Mouse (Mus musculus) spleen, embryonic (tissue): ENCODE measurements around the gene Med21.

Source experiments
- CTCF ChIA-PET: fragments of 350-600 bp; sonication (Branson Sonifier 250); formaldehyde crosslinking; loops from one replicate; lab custom pipeline; 2022; lab: Charles Lee

Med21 gene

DNA sequence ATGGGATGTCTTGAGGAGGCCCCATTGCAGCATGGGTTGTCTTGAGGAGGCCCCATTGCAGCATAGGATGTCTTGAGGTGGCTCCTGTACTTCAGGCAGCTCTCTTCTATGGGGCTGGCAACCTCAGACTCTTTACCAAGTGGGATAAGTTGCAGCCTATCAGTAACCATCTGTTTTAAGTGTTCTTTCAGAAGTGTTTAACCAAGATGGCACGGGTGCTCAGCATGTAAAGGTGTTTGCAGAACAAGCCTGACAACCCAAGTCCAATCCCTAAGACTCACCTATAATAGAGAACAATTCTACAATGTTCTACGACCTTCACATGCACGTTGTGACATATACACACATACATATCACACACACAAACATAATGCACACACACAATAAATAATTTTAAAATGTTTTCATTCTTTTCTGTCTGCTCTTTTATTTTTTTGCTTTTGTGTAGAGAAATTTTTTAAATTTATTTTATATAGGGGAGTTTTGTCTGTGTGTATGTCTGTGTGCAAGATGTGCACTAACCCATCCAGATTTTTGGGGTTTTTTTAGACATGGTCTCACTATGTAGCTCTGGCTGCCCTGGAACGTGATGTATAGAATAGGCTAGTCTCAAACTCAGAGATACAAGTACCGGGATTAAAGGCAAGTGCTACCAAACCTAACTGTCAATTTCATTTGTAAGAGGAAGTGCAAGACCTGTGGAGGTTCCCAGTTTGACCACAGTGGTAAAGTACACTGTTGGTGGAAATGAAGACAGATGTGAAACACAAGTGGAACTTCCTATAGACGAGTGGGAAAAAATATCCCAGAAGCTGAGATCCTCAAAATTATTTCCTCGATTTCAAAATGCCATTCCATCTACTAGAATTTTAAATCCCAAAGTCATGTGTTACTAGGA, 2.0 kb upstream of the Med21 start:
- CTCF ChIA-PET, result no interaction called here

DNA sequence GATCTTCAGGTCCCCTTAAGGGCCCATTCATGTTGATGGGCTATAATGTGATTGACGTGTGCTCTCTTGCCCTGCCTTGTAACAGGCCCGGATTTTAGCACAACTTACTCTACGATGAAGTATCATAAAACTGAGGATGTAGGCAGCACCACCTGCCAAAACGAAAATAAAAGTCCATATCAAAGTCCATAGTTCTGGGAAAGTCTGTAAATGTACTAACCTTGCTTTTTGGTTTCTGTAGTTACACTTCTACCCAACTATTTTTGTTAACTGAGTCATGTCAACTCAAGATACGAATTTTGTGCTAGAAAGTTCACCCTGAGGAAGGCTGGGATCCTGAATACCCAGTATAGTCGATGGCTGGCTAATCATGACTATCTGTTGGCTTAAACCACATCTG, 1.4 kb upstream of the Med21 start:
- CTCF ChIA-PET, result no interaction called here

DNA sequence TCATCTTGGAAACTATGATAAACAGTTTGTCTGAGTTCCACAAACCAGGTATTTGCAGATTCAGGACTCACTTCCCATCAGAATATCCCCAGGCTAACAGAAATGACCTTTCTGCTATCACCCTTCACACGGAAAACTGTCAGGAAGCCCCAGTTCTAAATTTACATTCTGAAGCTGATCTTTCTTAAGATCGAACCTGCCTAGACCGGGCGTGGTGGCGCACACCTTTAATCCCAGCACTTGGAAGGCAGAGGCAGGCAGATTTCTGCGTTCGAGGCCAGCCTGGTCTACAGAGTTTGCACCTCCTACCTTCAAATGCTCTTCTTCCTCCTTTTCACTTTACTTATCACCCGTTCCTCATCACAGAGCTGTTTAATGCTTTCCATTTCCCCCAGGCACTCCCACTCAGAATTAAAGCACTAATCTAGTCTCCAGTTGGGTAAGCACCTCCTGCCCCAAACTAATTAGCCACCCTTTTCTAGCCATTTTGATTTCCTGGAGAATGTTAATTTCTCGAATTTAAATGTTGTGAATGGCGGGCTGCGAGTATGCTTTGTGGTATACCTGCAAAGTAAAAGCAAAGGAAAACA, 631 bp upstream of the Med21 start:
- CTCF ChIA-PET, result no interaction called here

DNA sequence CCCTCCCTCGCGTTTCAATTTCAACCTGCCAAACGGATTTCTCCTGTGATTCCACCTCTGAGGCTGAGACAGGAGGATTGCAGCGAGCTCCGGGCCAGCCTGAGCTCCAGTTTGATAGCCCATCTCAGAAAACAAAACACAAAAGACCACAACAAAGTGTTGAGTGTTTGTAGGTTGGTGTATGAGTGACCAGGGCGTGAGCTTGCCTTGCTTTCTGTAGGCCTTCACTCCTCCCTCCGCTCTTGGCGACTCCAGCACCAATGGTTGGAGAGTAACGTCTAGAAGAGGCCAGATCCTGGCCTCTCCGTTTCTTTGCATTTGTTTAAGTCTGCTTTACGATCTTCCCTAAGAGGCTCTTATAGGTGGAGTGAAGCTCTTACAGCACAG, 830 bp downstream of the Med21 start:
- CTCF ChIA-PET, result no interaction called here

- CTCF ChIA-PET, result no interaction called here
These were observed 7.7 kb downstream of the Med21 start for GRCm38 (mm10) chr6:146650013-146650412.

- CTCF ChIA-PET, result no interaction called here
These were observed 9.1 kb downstream of the Med21 start for GRCm38 (mm10) chr6:146651431-146651830.

DNA sequence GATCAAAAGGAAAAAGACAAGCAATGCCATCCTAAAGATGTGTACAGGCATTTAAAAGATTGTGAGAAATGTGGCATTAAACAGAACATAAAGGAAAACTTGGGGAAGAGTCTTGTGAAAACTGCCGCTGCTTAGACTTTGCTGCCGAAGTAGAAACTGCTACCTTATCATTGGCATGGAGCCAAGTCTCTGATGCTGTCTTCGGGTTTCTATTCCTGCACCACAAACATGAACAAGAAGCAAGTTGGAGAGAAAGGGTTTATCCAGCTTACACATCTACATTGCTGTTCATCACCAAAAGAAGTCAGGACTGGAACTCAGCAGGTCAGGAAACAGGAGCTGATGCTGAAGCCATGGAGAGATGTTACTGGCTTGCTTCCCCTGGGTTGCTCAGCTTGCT, 10.8 kb downstream of the Med21 start:
- CTCF ChIA-PET, result no interaction called here

DNA sequence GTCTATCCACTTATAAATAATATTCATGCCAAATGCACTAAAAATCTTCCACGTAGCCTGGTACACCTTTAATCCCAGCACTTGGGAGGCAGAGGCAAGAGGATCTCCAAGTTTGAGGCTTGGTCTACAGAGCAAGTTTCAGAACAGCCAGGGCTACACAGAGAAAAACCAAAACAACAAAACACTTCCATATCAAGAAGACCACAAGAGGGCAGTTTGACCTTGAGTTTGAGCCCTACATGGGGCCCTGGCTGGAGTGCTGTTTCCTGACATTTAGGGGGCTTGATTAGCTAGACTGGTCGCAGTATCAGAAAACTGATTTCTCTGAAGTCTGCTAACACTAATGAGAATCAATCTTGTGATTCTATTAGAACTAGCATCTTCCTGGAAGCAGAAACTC, 18.2 kb downstream of the Med21 start:
- CTCF ChIA-PET, result no interaction called here

DNA sequence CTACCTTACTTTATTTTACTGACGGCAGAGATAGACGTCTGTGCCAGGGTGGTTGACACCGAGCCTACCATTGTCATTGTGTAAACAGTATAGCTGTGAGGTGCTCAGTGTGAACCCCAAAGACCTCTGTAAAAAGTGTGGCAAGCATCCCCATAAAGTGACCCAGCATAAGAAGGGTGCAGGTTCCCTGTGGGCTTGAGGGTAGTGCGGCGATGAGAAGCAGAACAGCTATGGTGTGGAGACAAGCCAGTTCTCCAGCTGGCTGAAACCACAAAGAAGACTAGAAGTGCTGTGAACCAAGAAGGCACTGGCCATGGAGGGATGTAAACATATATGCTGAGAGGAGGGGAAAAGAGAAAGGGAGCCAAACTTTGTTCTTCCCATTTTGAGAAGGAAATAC, 19.3 kb downstream of the Med21 start:
- CTCF ChIA-PET, result no interaction called here

DNA sequence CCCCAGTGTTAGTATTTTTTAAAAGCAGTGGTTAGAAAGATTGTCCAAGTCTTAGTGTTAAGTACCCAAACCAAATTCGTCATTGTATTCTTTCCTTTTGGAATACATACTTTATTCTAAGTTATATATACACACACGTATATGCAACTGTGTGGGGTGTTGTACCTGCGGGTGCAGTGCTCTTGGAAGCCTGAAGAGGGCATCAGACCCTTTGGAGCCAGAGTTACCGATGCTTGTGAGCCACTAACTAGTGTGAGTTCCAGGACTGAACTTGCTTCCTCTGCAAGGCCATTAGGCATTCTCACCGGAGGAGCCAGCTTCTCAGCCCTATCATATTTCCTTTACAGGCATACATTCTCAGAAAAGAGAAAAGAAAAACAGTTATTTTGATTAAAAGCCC, 20.3 kb downstream of the Med21 start:
- CTCF ChIA-PET, result no interaction called here

GRCm38 (mm10) chr6:146664116-146664515, 21.8 kb downstream of the Med21 start:
- CTCF ChIA-PET, result no interaction called here

- CTCF ChIA-PET, result no interaction called here
These were observed 22.6 kb downstream of the Med21 start for GRCm38 (mm10) chr6:146664917-146665316.

- CTCF ChIA-PET, result no interaction called here
These were observed 23.1 kb downstream of the Med21 start for GRCm38 (mm10) chr6:146665408-146665807.

DNA sequence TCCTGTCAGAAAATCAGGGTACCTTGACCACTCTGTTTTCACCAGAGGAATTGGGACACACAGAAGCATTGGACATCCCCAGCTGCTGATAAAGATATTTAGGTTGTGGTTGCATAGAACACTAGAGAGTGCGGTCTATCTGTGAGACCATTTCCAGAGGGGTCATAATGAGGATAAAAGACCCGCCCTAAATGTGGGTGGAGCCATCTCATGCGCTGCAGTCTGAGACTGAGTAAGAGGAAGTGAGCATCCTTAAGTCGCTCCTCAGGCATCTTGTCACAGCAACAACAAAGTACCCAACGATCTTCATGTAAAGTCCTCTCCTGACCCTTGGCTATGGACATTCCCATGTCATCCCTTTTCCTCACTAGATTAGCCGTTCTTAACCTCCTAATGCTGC, 24.5 kb downstream of the Med21 start:
- CTCF ChIA-PET, result no interaction called here

DNA sequence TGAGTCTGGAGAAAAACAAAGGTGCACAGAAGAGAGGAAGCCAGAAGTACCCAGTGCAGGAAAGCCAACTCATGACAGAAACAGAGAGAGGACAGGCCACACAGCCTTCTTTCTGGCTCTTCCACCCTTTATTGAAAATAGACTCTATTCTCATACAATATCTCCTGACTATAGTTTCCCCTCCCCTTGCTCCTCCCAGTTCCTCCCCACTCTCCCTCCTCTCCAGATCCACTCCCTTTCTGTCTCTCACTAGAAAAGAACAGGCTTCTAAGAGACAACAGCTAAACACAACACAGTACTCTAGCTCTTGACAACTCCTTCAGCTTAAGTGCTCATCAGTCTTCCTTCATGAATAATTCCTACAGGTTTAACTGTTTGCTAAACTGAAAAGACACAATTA, 26.3 kb downstream of the Med21 start:
- CTCF ChIA-PET, result no interaction called here

GRCm38 (mm10) chr6:146670956-146671855, 28.9 kb downstream of the Med21 start:
- CTCF ChIA-PET, result no interaction called here

DNA sequence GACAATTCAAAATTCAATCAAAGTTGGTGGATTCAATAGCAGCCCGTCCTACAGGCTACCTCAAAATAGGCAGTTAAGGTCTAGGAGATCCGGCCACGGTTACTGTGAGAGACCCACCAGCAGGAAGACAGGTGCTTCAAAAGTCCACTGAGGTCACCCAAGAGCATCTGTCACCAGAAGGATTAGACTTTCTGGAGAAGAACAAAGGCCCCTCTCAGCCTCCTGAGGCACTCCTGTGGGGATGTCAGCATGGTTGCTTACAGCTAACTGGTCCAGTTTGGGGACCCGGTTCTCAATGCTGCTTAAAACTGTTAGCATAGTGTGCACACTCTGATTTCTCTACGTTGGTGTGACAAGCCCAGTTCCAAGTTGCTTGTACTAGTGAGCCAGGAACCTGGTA, 29.8 kb downstream of the Med21 start:
- CTCF ChIA-PET, result no interaction called here

DNA sequence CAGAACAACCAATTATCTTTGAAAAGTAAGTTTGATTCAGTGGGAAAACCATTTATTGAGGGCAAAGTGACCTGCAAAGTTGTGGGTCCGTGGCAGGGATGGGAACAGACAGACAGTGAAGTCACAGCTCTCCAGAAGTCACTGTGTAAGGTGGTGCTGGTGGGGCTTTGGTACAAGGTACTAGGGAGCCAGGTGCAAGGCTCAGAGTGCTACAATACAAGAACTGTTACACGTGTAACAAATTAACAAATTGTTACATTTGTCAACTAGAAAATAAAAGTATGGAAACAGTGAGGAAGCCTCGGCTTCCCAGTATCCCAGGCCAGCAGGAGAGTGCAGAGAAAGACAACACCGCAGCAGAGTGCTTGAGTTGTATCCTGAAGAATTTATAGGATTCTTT, 31.3 kb downstream of the Med21 start:
- CTCF ChIA-PET, result interaction anchor here (0.5 kb wide), 1 partner anchor 342 kb away, joined by 3 read pairs; no protein-coding TSS in a partner anchor

DNA sequence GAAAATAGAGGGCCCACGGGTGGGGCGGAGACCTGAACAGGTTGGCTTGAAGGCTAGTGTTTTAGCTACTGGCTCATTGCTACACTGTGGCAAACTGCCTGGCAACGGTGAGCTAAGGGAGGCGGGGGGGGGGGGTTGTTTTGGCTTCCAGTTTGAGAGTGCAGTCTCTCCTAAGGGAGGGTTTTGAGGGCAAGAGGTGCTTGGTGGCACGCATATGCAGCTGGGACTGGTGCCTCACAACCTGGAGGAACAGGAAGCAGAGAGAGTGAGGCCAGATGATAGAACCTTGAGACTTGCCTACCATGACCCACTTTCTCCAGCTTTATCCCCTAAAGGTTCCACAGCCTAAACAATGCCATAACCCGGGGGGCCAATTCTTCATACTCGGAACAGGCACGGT, 32.1 kb downstream of the Med21 start:
- CTCF ChIA-PET, result interaction anchor here (0.5 kb wide), 2 partner anchors 342 to 920 kb away, joined by 3 read pairs; no protein-coding TSS in a partner anchor

DNA sequence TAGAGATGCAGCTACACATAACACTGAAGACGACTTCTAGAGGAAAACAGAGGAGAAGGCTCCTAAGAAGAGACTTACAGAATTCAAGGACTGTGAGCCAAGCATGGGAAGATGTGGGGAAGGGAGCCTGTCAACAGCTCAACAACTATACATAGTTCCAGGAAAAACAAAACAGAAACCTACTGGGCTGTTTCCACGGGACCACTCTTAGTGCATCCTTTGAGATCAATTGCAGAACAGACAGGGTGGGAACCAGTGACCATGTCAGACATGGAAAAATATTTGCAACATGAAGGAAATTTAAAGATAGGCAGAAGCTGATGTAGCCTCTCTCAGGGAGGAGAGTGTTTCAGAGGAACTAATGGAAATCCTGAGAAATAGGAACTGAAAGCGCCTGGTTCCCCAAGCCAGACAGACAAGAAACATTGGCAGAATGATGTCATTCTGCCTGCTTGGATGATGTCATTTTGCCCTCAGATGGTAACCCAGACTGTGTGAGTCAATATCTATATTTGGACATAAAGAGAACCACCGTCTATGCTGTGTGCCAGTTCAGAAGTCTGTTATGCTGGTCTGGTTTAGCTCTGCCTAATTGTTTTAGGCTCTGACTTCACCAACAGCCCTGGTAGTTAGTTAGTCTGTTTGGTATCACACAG, 32.7 kb downstream of the Med21 start:
- CTCF ChIA-PET, result no interaction called here

DNA sequence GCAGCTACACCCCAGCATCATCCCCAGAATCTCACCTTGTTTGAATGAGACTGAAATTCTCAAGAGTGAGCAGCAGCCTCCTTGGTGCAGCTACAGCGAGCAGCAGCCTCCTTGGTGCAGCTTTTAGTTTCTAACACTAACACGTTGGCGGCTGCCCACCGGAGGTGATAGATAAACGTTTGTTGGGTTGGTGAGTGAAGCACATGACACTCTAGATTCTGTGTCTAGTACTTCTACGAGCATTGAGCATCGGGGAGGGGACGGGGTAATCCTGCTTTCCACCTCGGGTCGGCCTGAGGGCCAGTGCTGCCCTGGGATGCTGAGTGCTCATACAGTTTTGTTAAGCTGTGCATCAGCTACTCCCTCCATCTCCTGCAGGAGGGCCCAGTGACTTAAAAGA, 34.6 kb downstream of the Med21 start:
- CTCF ChIA-PET, result interaction anchor here (0.6 kb wide), 1 partner anchor 41 kb away, joined by 3 read pairs; no protein-coding TSS in a partner anchor
